Mouse (Mus musculus) cerebellum, adult 11-12 months (tissue): ENCODE measurements at regions not wholly inside any gene's neighbourhood (a gene's known extent, or its start where the extent isn't known, plus 50 kb on each side); places are given as distances from the start of the nearest gene placed in this dataset.

Source experiments
- DNase-seq: peaks from one replicate; pipeline ENCODE4 v3.0.0; 2022

DNA sequence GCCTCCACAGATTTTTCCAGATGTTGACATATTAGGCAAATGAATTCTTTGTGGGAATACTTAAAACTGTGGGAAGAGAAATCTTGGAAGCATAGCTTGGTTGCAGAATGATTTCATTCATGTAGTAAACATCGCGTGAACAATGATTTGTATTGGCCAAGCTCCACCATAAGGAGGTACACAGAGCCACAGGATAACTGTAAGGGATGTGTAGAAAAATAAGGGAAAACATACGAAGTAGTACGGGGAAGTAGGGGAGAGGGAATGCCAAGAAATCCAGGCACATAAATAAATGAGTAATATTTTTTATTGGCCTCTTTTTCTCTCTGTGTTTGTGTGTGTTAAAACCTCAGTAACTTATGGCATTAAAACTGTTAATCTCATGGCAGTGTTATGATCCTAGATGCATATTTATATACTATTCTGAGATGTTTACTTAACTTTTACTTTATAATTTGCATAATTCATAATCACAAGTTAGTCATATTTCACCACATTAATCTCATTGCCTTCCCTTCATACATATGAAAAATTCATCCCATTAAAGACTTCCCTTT lies 54.5 kb upstream of the Adamts5 start:
- DNase-seq = no peak

DNA sequence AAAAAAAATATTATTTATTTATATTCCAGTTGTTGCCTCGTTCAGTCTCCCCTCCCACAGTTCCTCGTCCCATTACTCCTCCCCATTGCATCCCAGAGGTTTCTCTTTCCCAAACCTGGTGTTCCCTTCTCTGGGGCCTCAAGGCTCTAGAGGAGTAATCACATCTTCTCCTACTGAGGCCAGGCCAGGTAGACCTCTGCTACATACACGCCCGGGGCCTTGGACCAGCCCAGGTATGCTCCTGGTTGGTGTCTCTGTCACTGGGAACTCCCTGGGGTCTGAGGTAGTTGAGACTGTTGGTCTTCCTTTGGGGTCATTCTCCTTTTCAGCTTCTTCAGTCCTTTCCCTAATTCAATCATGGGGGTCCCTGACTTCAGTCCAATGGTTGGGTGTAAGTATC lies 50.0 kb upstream of the Adamts5 start:
- DNase-seq = no peak
